Mouse (Mus musculus): ENCODE data around the gene Ptprm. TPM values are rescaled to one million over a fixed set of nuclear protein-coding genes. Genes with fewer than 3 reads are reported as not detected.

The Ptprm gene
- polyA plus RNA-seq, 1 experiment from 2014 or later, result 5.4 TPM

DNA sequence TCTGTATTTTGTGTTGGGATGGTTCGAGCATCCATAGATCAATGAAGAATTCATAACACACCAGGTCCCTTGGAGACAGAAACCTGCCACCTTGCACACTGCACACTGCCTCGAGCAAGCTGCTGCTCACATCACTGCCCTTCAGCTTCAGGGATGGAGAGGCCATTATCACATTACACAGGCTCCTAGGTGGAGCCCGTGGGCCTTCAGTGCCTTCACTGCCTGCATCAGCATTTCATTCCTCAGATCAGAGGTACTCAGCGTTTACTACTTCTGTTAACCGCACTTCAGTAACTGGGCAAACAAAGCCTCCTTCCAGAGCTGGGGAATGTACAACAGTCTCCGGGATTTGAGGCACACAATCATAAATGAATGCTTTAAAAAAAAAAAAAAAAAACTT is 101.3 kb downstream of the Ptprm start:
- H3K4me3 ChIP-seq (ENCODE audit: low read depth, low read length), result no peak overlapping the region
- 43% methylated on average over 6 of the region's 6 CpGs for WGBS
- no peak overlapping the region for H3K9ac ChIP-seq (ENCODE audit: low read depth, low read length)
- no peak overlapping the region for H3K4me2 ChIP-seq (replicated peaks; ENCODE audit: low read depth)
- no peak overlapping the region for H3K27ac ChIP-seq (ENCODE audit: low read depth, low read length)
- H3K9me3 ChIP-seq (ENCODE audit: control insufficient read depth), result no peaks in the 10 kb centered on the region
- TF ChIP-seq CTCF (IDR thresholded peaks at IDR 0.05; ENCODE audit: low read depth), result no peak
- no peak for ATAC-seq
- H3K27me3 ChIP-seq (replicated peaks; ENCODE audit: control insufficient read depth, insufficient read depth, low read length), result no peaks in the 10 kb centered on the region
- no peaks in the 10 kb centered on the region for H3K36me3 ChIP-seq (ENCODE audit: control insufficient read depth, insufficient read depth)
- H3K4me1 ChIP-seq (replicated peaks; ENCODE audit: control insufficient read depth, insufficient read depth, low read length), result no peaks in the 10 kb centered on the region

DNA sequence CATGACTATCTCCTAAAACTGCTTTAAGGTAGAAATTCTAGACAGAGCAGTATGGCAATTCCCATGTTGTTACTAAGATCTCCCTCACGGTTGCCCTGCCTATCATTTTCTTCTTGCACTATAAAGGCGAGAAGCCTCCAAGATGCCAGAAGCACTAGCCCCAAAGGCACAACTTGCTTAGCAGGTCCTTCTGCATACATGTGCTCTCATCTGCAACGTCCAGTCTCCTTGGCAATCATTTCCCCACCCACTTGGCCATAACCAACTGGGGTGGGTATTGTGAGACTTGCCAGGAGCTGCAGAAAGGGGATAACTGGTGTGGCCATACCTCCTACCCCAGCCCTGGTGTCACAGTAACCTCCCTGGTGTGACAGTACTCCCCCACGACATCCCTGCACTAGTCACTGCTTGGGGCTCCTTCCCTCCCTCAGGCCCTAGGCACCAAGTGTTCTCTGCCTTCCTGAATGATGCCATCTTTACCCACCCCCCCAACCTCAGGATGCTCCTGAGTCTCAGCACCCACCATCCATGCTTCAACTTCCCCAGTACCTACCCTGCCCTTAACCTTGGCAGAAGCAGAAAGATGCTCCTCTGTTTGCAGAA is 108.9 kb downstream of the Ptprm start:
- Histone ChIP-seq H3K4me1 (replicated peaks; ENCODE audit: control insufficient read depth, insufficient read depth, low read length) (no peaks in the 10 kb centered on the region), H3K4me3 (ENCODE audit: low read depth, low read length) (no peak overlapping the region), H3K9me3 (ENCODE audit: control insufficient read depth) (no peaks in the 10 kb centered on the region), H3K4me2 (replicated peaks; ENCODE audit: low read depth) (no peak overlapping the region), H3K36me3 (ENCODE audit: control insufficient read depth, insufficient read depth) (no peaks in the 10 kb centered on the region), H3K27me3 (replicated peaks; ENCODE audit: control insufficient read depth, insufficient read depth, low read length) (no peaks in the 10 kb centered on the region), H3K27ac (ENCODE audit: low read depth, low read length) (no peak overlapping the region), H3K9ac (ENCODE audit: low read depth, low read length) (no peak overlapping the region)
- no peak for TF ChIP-seq CTCF (IDR thresholded peaks at IDR 0.05; ENCODE audit: low read depth)
- WGBS, result 64% methylated on average over 4 of the region's 4 CpGs
- ATAC-seq, result no peak

DNA sequence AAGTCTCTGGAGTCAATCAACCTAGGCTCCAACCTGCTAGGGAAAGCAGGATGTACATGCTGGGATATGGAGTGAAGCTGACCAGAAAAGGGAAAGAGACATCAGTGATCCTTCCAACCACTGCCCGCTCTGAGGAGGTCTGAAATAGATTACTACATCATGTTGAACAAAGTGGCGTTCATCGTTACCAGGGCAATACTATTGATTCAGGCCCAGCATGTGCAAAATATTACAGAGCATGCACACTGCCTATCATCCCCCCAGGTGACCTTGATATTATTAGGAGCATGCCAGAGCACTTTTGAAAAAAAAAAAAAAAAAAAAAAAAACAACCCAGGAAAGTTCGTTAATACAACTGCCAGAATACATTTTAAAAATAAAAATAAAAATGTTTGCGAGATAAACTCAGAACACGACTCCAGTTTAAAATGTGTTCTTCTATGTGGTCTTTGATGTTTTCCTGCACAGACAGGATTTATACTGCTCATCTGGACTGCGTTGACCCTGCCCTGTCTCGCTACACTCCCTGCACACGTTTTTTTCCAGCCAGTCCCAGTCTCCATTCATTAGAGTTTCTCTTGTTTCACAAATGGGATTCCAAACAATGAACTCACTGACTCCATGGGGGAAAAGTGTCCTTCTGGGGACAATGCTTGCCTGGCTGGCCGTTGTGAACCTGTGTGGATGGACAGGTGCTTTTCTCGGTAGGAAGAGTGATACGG is 111.3 kb downstream of the Ptprm start:
- no peak overlapping the region for H3K4me3 ChIP-seq (ENCODE audit: low read depth, low read length)
- H3K9me3 ChIP-seq (ENCODE audit: control insufficient read depth), result no peaks in the 10 kb centered on the region
- no peaks in the 10 kb centered on the region for H3K27me3 ChIP-seq (replicated peaks; ENCODE audit: control insufficient read depth, insufficient read depth, low read length)
- WGBS, result 70% methylated on average over 12 of the region's 12 CpGs
- no peaks in the 10 kb centered on the region for H3K36me3 ChIP-seq (ENCODE audit: control insufficient read depth, insufficient read depth)
- no peak overlapping the region for H3K9ac ChIP-seq (ENCODE audit: low read depth, low read length)
- ATAC-seq, result no peak
- no peak overlapping the region for H3K27ac ChIP-seq (ENCODE audit: low read depth, low read length)
- no peak overlapping the region for H3K4me2 ChIP-seq (replicated peaks; ENCODE audit: low read depth)
- no peak for TF ChIP-seq CTCF (IDR thresholded peaks at IDR 0.05; ENCODE audit: low read depth)
- no peaks in the 10 kb centered on the region for H3K4me1 ChIP-seq (replicated peaks; ENCODE audit: control insufficient read depth, insufficient read depth, low read length)

DNA sequence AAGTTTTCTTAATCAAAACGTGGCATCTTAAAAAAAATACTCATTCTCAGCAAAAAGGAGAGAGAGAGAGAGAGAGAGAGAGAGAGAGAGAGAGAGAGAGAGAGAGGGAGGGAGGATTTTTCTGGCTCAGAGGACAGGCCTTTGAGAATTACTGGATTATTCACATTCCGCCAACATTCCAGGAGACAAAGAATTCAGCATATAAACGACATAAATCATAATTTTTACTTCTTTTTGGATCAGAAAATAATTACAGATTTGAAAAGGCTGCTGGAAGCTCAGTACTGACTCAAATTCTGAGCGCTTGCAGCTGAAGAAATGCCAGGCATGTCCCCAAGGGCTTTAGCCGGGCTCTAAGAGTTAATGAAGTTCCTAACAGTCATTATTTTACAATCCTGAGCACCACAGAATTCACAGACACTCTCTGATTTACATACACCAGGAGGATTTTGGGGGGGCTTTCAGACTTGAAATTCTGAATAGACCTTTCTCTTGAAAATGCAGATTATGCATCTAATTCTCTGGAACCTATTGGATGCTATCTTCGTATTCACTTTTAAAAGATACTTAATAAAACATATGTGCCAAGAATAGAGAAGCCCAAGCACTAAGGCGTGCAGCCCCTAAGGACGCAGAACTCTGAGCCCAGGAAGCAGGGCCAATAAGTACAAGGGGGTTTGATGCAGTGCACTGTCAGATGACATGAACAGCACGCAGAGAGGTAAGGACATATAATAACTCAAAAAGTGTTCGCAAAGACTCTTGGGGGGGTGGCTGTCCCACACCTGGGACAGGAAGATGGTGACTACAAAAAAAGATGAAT is 112.1 kb downstream of the Ptprm start:
- TF ChIP-seq CTCF (IDR thresholded peaks at IDR 0.05; ENCODE audit: low read depth), result no peak
- no peak for ATAC-seq
- Histone ChIP-seq H3K4me3 (ENCODE audit: low read depth, low read length) (no peak overlapping the region), H3K27ac (ENCODE audit: low read depth, low read length) (no peak overlapping the region), H3K9me3 (ENCODE audit: control insufficient read depth) (no peaks in the 10 kb centered on the region), H3K27me3 (replicated peaks; ENCODE audit: control insufficient read depth, insufficient read depth, low read length) (no peaks in the 10 kb centered on the region), H3K4me2 (replicated peaks; ENCODE audit: low read depth) (no peak overlapping the region), H3K36me3 (ENCODE audit: control insufficient read depth, insufficient read depth) (no peaks in the 10 kb centered on the region), H3K9ac (ENCODE audit: low read depth, low read length) (no peak overlapping the region), H3K4me1 (replicated peaks; ENCODE audit: control insufficient read depth, insufficient read depth, low read length) (no peaks in the 10 kb centered on the region)
- whole genome bisulfite sequencing, result 54% methylated on average over 10 of the region's 10 CpGs

DNA sequence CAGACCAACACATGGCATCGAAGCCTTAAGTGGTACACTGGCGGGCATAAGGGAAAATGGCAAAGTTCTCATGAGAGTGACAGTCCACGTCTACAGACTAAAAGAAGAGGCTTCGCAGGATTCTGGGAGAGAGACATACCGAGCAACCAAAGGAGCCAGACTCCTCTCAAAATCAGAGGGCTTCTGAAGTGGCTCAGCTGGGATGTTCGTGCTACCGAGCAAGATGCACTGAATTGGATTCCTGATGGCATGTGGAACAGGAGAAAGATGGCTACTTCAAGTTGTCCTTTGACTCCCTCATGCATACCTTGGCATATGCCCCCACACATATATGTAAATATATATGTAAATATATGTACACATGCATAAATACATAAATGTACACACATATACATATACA is 115.4 kb downstream of the Ptprm start:
- Histone ChIP-seq H3K4me3 (ENCODE audit: low read depth, low read length) (no peak overlapping the region), H3K27me3 (replicated peaks; ENCODE audit: control insufficient read depth, insufficient read depth, low read length) (no peaks in the 10 kb centered on the region), H3K36me3 (ENCODE audit: control insufficient read depth, insufficient read depth) (no peaks in the 10 kb centered on the region), H3K4me1 (replicated peaks; ENCODE audit: control insufficient read depth, insufficient read depth, low read length) (no peaks in the 10 kb centered on the region), H3K4me2 (replicated peaks; ENCODE audit: low read depth) (no peak overlapping the region), H3K9me3 (ENCODE audit: control insufficient read depth) (no peaks in the 10 kb centered on the region), H3K9ac (ENCODE audit: low read depth, low read length) (no peak overlapping the region), H3K27ac (ENCODE audit: low read depth, low read length) (no peak overlapping the region)
- TF ChIP-seq CTCF (IDR thresholded peaks at IDR 0.05; ENCODE audit: low read depth), result no peak
- WGBS, result 80% methylated on average over 7 of the region's 7 CpGs
- ATAC-seq, result no peak

DNA sequence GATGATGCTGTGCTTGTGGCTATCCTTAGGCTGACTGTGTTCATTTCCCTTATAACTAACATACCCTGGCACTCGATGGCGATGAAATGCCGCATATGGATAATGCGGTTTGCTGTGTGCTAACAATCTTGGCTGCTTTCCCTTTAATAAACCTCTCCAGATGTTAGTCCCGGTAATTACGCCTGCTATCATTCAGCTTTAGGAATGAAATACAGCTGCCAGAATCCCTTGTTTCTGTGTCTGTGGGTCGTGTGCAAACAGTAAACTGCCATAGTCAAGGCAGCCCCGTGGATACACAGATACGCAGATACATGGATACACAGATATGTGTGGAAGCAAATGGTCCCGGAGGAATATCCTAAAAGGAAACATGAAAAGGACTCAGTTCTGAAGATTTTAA is 116.8 kb downstream of the Ptprm start:
- Histone ChIP-seq H3K9ac (ENCODE audit: low read depth, low read length) (no peak overlapping the region), H3K4me3 (ENCODE audit: low read depth, low read length) (no peak overlapping the region), H3K27ac (ENCODE audit: low read depth, low read length) (no peak overlapping the region), H3K27me3 (replicated peaks; ENCODE audit: control insufficient read depth, insufficient read depth, low read length) (no peaks in the 10 kb centered on the region), H3K4me1 (replicated peaks; ENCODE audit: control insufficient read depth, insufficient read depth, low read length) (no peaks in the 10 kb centered on the region), H3K9me3 (ENCODE audit: control insufficient read depth) (no peaks in the 10 kb centered on the region), H3K36me3 (ENCODE audit: control insufficient read depth, insufficient read depth) (no peaks in the 10 kb centered on the region), H3K4me2 (replicated peaks; ENCODE audit: low read depth) (no peak overlapping the region)
- no peak for ATAC-seq
- 76% methylated on average over 10 of the region's 10 CpGs for WGBS
- TF ChIP-seq CTCF (IDR thresholded peaks at IDR 0.05; ENCODE audit: low read depth), result no peak
